Mouse (Mus musculus): Measurements from ENCODE around the gene Gm28035.

DNA sequence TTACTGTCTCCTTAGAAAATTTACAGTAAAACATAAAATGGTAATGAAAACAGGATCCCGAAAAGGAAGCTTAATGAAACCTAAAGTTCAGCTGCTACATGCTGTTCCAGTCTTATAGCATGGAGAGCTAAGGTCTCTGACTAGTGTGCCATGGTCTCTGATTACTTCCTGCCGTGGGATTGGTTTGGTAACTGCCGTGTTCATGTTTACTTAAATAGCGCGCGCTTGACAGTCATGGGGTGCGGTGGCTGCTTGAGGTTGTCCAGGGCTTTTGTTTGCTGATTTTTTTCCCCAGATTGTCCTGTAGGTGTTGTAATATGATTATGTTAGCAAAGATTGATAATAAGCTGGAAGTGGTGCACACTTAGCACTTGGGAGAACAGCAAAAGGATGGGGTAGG, 65.7 kb downstream of the Gm28035 start:
- no peak for TF ChIP-seq TCF12 (IDR thresholded peaks at IDR 0.05; ENCODE audit: insufficient read depth, poor library complexity, severe bottlenecking)
- no peak for TF ChIP-seq USF1 (IDR thresholded peaks at IDR 0.05; ENCODE audit: low read depth)
- TF ChIP-seq MYOD1 (IDR thresholded peaks at IDR 0.05; ENCODE audit: control insufficient read depth in 1 of 3, insufficient read length in 2 of 3, low read depth in 2 of 3): no peak
- no peak for TF ChIP-seq POLR2A (IDR thresholded peaks at IDR 0.05; ENCODE audit: insufficient read length, low read depth)
- TF ChIP-seq MAX (IDR thresholded peaks at IDR 0.05; ENCODE audit: low read depth): no peak
- no peak for TF ChIP-seq SRF (IDR thresholded peaks at IDR 0.05; ENCODE audit: control insufficient read depth, insufficient read length, low read depth)
- TF ChIP-seq E2F4 (IDR thresholded peaks at IDR 0.05; ENCODE audit: insufficient read depth): no peak
- no peak for TF ChIP-seq CEBPB (IDR thresholded peaks at IDR 0.05; ENCODE audit: insufficient read depth, poor library complexity, severe bottlenecking)
- TF ChIP-seq TCF3 (IDR thresholded peaks at IDR 0.05; ENCODE audit: insufficient read length, low read depth): no peak
- TF ChIP-seq REST (IDR thresholded peaks at IDR 0.05; ENCODE audit: insufficient read depth, insufficient read length): no peak
- TF ChIP-seq POLR2AphosphoS2 (IDR thresholded peaks at IDR 0.05; ENCODE audit: insufficient read length, low read depth): no peak
- TF ChIP-seq MYOG (IDR thresholded peaks at IDR 0.05; ENCODE audit: control insufficient read depth in 1 of 3, insufficient read depth in 1 of 3, insufficient read length in 2 of 3, low read depth in 2 of 3): no peak
